Mouse (Mus musculus) urinary bladder, postnatal 10 days (tissue): Measurements from ENCODE around the gene Gm49405.

Experiments used
- DNase-seq: peaks from one replicate; pipeline ENCODE4 v3.0.0; 2022; ENCODE audit warnings: low spot score

Gene Gm49405

DNA sequence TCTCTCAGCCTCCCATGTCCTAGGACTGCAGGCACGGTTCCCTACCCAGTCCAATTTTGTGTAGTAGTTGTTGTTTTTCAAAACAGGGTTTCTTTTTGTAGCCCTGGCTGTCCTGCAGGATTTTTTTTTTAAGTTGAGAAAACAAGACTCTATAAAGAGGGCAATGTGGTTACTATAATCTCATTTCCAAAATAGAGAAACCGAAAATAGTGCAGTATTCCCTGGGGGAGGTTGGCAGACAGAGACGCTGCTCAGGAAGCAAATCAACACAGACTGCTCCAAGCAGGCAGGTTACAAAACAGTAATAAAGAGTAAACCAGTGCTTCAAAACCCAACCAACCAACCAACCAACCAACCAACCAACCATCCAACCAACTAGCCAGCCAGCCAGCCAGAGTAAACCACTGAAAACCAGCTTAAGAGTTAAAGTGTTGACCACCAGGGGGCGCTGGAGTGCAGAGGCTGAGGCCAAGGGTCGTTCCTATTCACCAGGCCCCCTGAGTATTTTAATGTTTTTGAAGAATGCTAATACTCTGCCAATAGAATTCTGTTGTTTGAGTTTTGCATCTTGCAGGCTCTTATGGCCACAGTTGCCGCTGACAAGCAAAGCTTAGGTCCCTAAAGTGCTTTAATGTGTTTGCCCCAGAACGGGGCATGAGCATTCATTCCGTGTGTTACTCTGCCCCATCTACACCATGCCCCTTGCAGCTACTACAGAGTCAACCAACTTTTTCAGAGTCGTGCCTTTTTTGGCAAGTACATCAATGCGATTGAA lies 51.5 kb downstream of the Gm49405 start:
- no peak for DNase-seq

DNA sequence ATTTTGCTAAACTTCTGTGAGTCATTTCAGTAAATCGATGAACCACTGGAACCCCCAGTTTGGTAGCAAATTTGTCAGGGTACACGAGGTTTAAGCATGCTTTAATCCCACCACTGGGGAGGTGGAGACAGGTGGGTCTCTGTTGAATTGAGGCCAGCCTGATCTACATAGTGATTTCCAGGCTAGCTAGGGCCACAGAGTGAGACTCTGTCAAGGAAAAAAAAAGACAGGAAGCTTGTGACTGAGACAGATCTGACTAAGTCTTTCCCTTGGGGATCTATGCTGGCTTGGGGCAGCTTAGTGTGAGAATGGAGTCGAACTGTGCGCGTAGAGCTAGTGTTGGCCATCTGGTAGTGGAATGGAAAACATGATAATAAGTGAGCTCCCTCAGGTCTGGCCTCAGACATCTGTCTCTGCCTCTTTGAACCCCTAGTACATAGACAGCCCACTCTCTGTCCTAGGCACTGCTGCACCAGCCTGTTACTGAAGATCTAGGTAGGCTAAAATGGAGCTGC lies 52.1 kb downstream of the Gm49405 start:
- DNase-seq: no peak

DNA sequence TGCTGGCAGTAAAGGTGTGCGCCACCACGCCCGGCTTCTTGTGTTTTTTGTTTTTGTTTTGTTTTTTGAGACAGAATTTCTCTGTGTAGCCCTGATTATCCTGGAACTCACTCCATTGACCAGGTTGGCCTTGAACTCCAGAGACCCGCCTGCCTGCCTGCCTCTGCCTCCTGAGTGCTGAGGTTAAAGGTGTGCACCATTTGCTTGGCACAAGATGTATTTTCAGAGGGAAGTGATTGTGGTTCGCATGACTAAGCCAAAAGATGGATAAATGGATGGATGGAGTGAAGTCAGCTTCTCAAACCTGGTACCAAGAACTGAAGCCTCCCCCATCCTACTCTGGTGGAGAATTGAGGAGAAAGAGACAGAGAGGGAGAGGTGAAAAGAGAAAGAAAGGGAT lies 54.2 kb downstream of the Gm49405 start:
- DNase-seq: no peak
